21 mouse cellular contexts compared by ENCODE assay signal in genomic region chr10:115505155-115505554, GRCm38 (mm10).
DNase-seq lines count a peak whose midpoint lies in the region; ATAC-seq lines count a peak whose summit lies in the region.
"Had no signal": no experiment of that assay in that cellular context is flagged by ENCODE, and none has a peak within 500 bp of the region (broad histone marks: within the 10 kb centered on the region; RNA-seq: fewer than 3 reads in every experiment).

No protein-coding gene starts in this region.

- H3K9ac ChIP-seq in neural tube, embryonic 15.5 days (replicated peaks), result no peak overlapping the region
- no peak overlapping the region for H3K9ac ChIP-seq in intestine, embryonic 14.5 days (ENCODE audit: low read length)
- H3K9ac ChIP-seq: embryonic facial prominence, embryonic 12.5 days; forebrain, embryonic 15.5 days; heart, embryonic 15.5 days; hindbrain, embryonic 14.5 days had no signal

- 94% methylated on average over 10 of the region's 10 CpGs for WGBS in neural tube, embryonic 15.5 days
- WGBS in intestine, embryonic 14.5 days, result 73% methylated on average over 10 of the region's 10 CpGs

- H3K36me3 ChIP-seq in neural tube, embryonic 15.5 days, result no peaks in the 10 kb centered on the region
- no peaks in the 10 kb centered on the region for H3K36me3 ChIP-seq in intestine, embryonic 14.5 days (ENCODE audit: control insufficient read depth, insufficient read depth, low read length)
- H3K36me3 ChIP-seq: embryonic facial prominence, embryonic 12.5 days; forebrain, embryonic 15.5 days; heart, embryonic 15.5 days; hindbrain, embryonic 10.5 days had no signal

- ATAC-seq in neural tube, embryonic 15.5 days (ENCODE audit: low FRiP score), result no peak
- no peak for ATAC-seq in intestine, embryonic 14.5 days (replicated peaks; ENCODE audit: low FRiP score, low TSS enrichment, low read depth)
- 0 out of 2 replicates have a peak, but pooled peaks have one; percentile 14 for ATAC-seq in megakaryocyte progenitor cell, adult 5-6 weeks (replicated peaks; ENCODE audit: poor library complexity)
- ATAC-seq: forebrain, embryonic 15.5 days had no signal

- no peak overlapping the region for H3K4me2 ChIP-seq in neural tube, embryonic 15.5 days
- 0 out of 2 replicates have a peak overlapping the region, but pooled peaks have one; percentile 18 for H3K4me2 ChIP-seq in intestine, embryonic 14.5 days (ENCODE audit: low read length)
- H3K4me2 ChIP-seq: embryonic facial prominence, embryonic 12.5 days; forebrain, embryonic 15.5 days; heart, embryonic 11.5 days; heart, embryonic 15.5 days; hindbrain, embryonic 14.5 days had no signal

- peak; percentile 3 for DNase-seq in neural tube, embryonic 10.5 days (ENCODE audit: extremely low spot score, low spot score)
- DNase-seq in intestine, embryonic 14.5 days (ENCODE audit: low spot score), result no peak
- DNase-seq in embryo, embryonic 10 days (ENCODE audit: low spot score), result no peak
- no peak for DNase-seq in lung, adult 18-20 months
- DNase-seq in Muller cell, postnatal 12 days (ENCODE audit: inconsistent ontology term), result no peak
- DNase-seq: adrenal gland, adult 2 months; adrenal gland, postnatal 25 days; cerebellum, adult 18-20 months; cerebellum, adult 9-11 months; gastrocnemius, postnatal 36 days; heart, adult 18-20 months; heart, postnatal 14 days had no signal

- no peaks in the 10 kb centered on the region for H3K27me3 ChIP-seq in neural tube, embryonic 15.5 days (replicated peaks)
- no peaks in the 10 kb centered on the region for H3K27me3 ChIP-seq in intestine, embryonic 14.5 days (replicated peaks; ENCODE audit: control insufficient read depth, insufficient read depth, low read length)
- H3K27me3 ChIP-seq: CH12.LX; embryonic facial prominence, embryonic 12.5 days; forebrain, embryonic 15.5 days; heart, embryonic 15.5 days had no signal

- H3K9me3 ChIP-seq in neural tube, embryonic 15.5 days (replicated peaks), result no peaks in the 10 kb centered on the region
- no peaks in the 10 kb centered on the region for H3K9me3 ChIP-seq in intestine, embryonic 14.5 days (ENCODE audit: control insufficient read depth, low read length)
- H3K9me3 ChIP-seq: embryonic facial prominence, embryonic 12.5 days; forebrain, embryonic 15.5 days; heart, embryonic 15.5 days; hindbrain, embryonic 10.5 days had no signal

- no peak overlapping the region for H3K4me3 ChIP-seq in neural tube, embryonic 15.5 days (replicated peaks)
- no peak overlapping the region for H3K4me3 ChIP-seq in intestine, embryonic 14.5 days (ENCODE audit: low read depth, low read length)
- H3K4me3 ChIP-seq: embryonic facial prominence, embryonic 12.5 days; forebrain, embryonic 15.5 days; heart, embryonic 15.5 days; hindbrain, embryonic 10.5 days had no signal

- no peaks in the 10 kb centered on the region for H3K4me1 ChIP-seq in neural tube, embryonic 15.5 days
- H3K4me1 ChIP-seq in intestine, embryonic 14.5 days (replicated peaks; ENCODE audit: control insufficient read depth, insufficient read depth, low read length), result no peaks in the 10 kb centered on the region
- H3K4me1 ChIP-seq: embryonic facial prominence, embryonic 12.5 days; forebrain, embryonic 15.5 days; heart, embryonic 15.5 days; hindbrain, embryonic 10.5 days had no signal

- no peak overlapping the region for H3K27ac ChIP-seq in neural tube, embryonic 15.5 days (replicated peaks)
- H3K27ac ChIP-seq in intestine, embryonic 14.5 days (ENCODE audit: low read depth), result peak overlapping the region; percentile 33; the same call in 1 of the 2 replicates
- H3K27ac ChIP-seq: embryonic facial prominence, embryonic 12.5 days; forebrain, embryonic 15.5 days; heart, embryonic 15.5 days; hindbrain, embryonic 10.5 days; hindbrain, embryonic 14.5 days had no signal
